Mouse (Mus musculus): ENCODE measurements around the gene Tex38.

DNA sequence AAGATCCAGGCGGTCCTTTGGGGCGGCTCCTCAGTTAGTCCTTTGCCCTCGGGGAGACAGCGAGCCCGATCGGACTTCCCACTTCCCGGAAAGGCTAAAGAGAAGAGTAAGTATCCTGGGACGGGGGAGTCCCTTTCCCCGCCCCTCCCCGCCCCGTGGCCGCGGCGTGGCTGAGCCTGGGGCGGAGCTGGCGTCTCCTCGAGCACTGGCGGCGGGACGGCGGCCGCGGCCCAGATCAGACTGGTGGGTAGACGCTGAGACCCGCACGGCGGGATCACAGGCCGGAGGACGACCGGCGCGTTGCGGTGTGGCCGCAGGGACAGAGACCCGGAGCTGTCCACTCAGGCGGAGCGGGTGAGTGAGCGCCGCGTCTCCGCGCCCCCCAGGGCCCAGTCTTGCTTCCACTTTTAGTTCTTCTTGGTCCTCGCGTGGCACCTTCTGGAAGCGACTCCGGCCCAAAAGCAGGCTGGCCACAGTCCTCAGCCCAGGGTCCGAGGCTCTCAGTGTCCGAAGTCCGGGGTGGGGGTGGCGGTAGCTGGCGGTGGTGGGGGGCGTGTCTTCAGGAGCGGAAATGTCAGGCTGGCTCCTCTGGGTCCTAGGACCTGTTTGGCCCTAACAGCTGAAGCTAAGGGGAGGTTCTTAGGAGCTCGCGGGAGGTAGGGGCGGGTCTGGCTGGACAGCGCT lies 47.2 kb upstream of the Tex38 start, which contains the start of gene Mob3c:
- TF ChIP-seq CTCF (IDR thresholded peaks at IDR 0.05; ENCODE audit: extremely low read depth, insufficient read length, insufficient replicate concordance, low read depth, low read length), result 0 out of 2 replicates have a peak, but pooled peaks have one; percentile 11
- TF ChIP-seq POLR2A (IDR thresholded peaks at IDR 0.05; ENCODE audit: low read depth, low read length), result peak; percentile 83
